Mouse (Mus musculus) hindbrain, embryonic 11.5 days (tissue): ENCODE results near the gene Son. TPM values are rescaled to one million over a fixed set of nuclear protein-coding genes. Genes with fewer than 3 reads are reported as not detected.

Experiments
- ATAC-seq: fragments of 200-750 bp; cut with Nextera tagmentation; 2 replicates; pipeline ENCODE4 v1.8.0; 2017; ENCODE audit warnings: mild to moderate bottlenecking, moderate TSS enrichment, moderate library complexity; ENCODE audit not compliant: low FRiP score
- DNase-seq: peaks from one replicate; pipeline ENCODE4 v3.0.0-alpha.2; 2015; ENCODE audit warnings: low spot score
- H3K27ac ChIP-seq: fragments of 300-500 bp; sonication (generic); 2 replicates; pipeline ENCODE4 v1.5.1; 2014; ENCODE audit warnings: mild to moderate bottlenecking, low read depth, low read length
- H3K27me3 ChIP-seq: fragments of 300-500 bp; sonication (generic); 2 replicates; pipeline ENCODE4 v1.6.1; 2014; ENCODE audit warnings: mild to moderate bottlenecking, low read length, moderate library complexity, mixed read lengths; ENCODE audit not compliant: control insufficient read depth, insufficient read depth
- H3K36me3 ChIP-seq: fragments of 300-500 bp; sonication (generic); 2 replicates; pipeline ENCODE4 v1.6.1; 2014; ENCODE audit warnings: mild to moderate bottlenecking, low read length, moderate library complexity, mixed read lengths; ENCODE audit not compliant: control insufficient read depth, insufficient read depth
- H3K4me1 ChIP-seq: fragments of 300-500 bp; sonication (generic); replicated peaks from 2 replicates; pipeline ENCODE4 v1.6.1; 2014; ENCODE audit warnings: low read length, mixed read lengths; ENCODE audit not compliant: control insufficient read depth, insufficient read depth
- H3K4me2 ChIP-seq: fragments of 300-500 bp; sonication (generic); replicated peaks from 2 replicates; pipeline ENCODE4 v1.6.1; 2014; ENCODE audit warnings: mild to moderate bottlenecking, low read depth, low read length
- H3K4me3 ChIP-seq: fragments of 300-500 bp; sonication (generic); 2 replicates; pipeline ENCODE4 v1.5.1; 2014; ENCODE audit warnings: low read depth, low read length
- H3K9ac ChIP-seq: fragments of 300-500 bp; sonication (generic); 2 replicates; pipeline ENCODE4 v1.6.1; 2014; ENCODE audit warnings: low read depth, low read length
- H3K9me3 ChIP-seq: fragments of 300-500 bp; sonication (generic); 2 replicates; pipeline ENCODE4 v1.6.1; 2016; ENCODE audit warnings: low read length; ENCODE audit not compliant: control insufficient read depth
- WGBS: fragments of 180-500 bp; shearing (Covaris S2); extraction: QIAGEN DNeasy Blood & Tissue Kit; methylation state at CpG from one replicate; pipeline ENCODE4 v1.1.7; 2014; 5-methylcytosine and 5-hydroxymethylcytosine counted together
- polyA plus RNA-seq: library from polyadenylated mRNA; unstranded; fragments of >200 nt; fragmentation: Nextera tagmentation; extraction: Ambion mirVana; gene quantifications from 2 replicates; pipeline ENCODE4 v1.2.1, GENCODE M21; 2014

Son gene
- polyA plus RNA-seq, 1 experiment from 2014 or later: 180 TPM

DNA sequence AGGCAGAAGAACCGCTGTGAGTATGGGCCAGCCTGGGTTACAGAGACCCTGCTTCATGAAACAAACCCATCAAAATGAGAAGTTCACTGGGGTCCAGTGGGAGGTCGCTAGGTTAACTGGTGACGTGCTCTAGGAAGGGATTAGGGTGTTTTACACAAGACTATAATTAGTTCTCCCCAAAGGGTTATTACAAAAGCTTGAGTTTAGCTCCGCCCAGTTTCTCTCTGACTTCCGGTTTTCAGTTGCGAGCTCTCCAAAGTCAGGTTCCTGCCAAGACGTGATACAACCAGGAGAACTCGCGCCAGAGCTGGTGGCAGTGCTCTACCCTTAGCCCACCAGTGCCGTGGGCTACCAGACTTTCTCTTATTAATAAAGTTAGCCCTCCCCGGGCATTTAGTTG lies 36.1 kb upstream of the Son start:
- no peak for ATAC-seq
- 73% methylated on average over 11 of the region's 11 CpGs for WGBS
- H3K9me3 ChIP-seq: no peaks in the 10 kb centered on the region
- H3K36me3 ChIP-seq: no peaks in the 10 kb centered on the region
- H3K4me3 ChIP-seq: no peak overlapping the region
- H3K4me2 ChIP-seq: no peak overlapping the region
- H3K27ac ChIP-seq: no peak overlapping the region
- H3K4me1 ChIP-seq: no peaks in the 10 kb centered on the region
- H3K27me3 ChIP-seq: no peaks in the 10 kb centered on the region
- DNase-seq: no peak
- no peak overlapping the region for H3K9ac ChIP-seq

DNA sequence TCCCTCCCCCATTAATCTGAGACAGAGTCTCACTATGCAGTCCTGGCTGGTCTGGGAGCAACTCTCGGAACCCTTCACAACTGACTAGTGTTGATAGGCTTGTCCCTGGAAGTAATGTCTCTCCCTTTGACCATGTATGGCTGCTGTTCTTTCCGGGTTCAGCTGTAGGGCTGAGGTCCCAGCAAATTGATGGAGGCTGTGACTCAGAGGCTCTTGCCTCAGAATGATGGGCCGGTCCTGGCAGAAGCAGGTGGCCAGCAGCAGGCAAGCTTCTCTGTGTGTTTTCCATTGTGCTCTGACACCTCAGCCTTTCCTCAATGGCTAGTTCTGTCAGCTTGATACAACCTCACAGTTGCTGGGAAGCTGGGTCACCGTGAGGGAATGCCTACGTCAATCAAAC lies 34.8 kb upstream of the Son start:
- no peak overlapping the region for H3K27ac ChIP-seq
- 69% methylated on average over 5 of the region's 5 CpGs for WGBS

DNA sequence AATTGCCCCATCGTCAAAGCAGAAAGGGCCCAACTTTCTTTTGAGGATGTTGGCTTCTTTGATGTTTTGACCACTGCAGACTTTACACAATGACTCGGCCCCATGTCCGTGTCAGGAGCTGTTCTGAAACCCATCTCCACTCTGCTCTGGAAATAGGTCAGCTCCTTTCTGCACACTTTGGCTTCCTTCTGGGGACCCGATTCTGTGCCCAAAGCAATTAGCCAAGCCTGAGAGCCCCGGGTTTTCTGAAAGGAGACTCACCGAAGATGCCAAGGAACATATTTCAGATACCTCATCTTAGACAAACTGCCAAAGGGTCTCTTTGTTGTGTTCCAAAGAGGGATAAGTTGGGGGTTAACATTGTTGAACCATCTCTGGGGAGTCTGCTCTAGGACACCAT lies 32.8 kb upstream of the Son start:
- WGBS: 90% methylated on average over 6 of the region's 6 CpGs
- ATAC-seq: no peak

More for the DNA sequence above, 34.8 kb upstream of the Son start:
- H3K4me1 ChIP-seq: no peaks in the 10 kb centered on the region
- no peak overlapping the region for H3K4me2 ChIP-seq
- H3K36me3 ChIP-seq: no peaks in the 10 kb centered on the region
- DNase-seq (no peak), ATAC-seq (no peak)
- no peak overlapping the region for H3K4me3 ChIP-seq
- H3K9me3 ChIP-seq: no peaks in the 10 kb centered on the region
- no peaks in the 10 kb centered on the region for H3K27me3 ChIP-seq
- no peak overlapping the region; the same call in 1 of the 2 replicates for H3K9ac ChIP-seq

DNA sequence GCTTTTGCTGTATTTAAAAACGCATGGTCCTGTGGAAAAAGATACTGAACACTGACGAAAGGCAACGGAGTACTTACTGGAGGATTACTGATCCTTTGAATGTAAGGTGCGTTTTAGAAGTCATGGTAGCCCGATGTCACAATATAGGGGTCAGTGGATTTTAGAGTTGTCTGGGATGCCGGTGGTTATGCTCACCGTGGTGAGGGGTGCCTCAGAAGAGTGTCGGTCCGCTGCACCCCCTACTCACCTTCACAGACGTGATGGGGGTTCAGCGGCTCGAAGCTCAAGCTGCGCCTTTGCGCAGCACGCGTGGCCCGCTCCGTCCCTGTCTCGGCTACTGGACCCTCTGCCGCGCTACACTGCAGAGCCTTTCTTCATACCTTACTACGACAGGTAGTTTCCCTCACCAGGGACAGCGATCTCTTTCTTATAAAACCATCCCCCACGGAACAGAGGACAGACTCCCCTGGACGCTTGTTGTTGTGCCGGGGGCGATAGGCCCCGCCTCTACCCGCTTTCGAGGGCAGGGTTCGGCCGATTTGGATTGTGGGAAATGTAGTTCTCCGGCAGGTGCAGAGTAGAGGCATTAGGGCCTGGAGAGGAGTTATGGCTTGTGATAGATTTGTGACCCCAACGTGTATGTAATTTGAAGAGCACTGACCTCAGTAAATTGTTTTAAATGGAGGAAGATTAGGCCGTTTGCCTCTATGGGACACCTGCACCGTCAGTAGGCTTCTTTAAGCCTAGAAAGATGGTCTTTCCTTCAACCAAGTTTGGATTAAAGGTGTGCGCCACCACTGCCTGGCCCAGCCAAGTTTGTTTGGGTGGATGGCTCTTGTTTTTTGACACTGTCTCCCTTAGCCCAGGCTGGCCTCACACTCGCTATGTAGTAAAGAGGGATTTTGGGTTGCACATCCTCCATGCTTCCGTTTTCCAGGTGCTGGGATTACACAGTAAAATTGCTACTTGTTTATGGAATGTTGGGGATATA lies 28.5 kb upstream of the Son start, which contains the start of gene Dnajc28:
Gene Dnajc28 (minus strand): TSS at position 516 of the 991 bp plus-strand sequence.
- Histone ChIP-seq H3K27ac (no peak within 1 kb of the TSS), H3K9ac (peak within 1 kb of the TSS; percentile 76), H3K9me3 (no peaks in the 10 kb centered on the region), H3K4me2 (peak within 1 kb of the TSS; percentile 76), H3K36me3 (peaks cover 4% of the 10 kb centered on the region; the same call in 1 of the 2 replicates), H3K4me3 (peak within 1 kb of the TSS; percentile 72), H3K4me1 (no peaks in the 10 kb centered on the region), H3K27me3 (0 out of 2 replicates have a peak, but pooled peaks cover 2% of the 10 kb centered on the region)
- peak; percentile 85 for DNase-seq
- WGBS: 11% methylated on average over 39 of the region's 39 CpGs
- ATAC-seq: peak; percentile 94

More for the DNA sequence above, 32.8 kb upstream of the Son start:
- H3K36me3 ChIP-seq: no peaks in the 10 kb centered on the region
- no peaks in the 10 kb centered on the region for H3K9me3 ChIP-seq
- no peak overlapping the region for H3K9ac ChIP-seq
- no peak overlapping the region for H3K27ac ChIP-seq
- 0 out of 2 replicates have a peak, but pooled peaks cover 2% of the 10 kb centered on the region for H3K27me3 ChIP-seq
- no peak for DNase-seq
- no peak overlapping the region for H3K4me2 ChIP-seq
- no peaks in the 10 kb centered on the region for H3K4me1 ChIP-seq
- no peak overlapping the region for H3K4me3 ChIP-seq

DNA sequence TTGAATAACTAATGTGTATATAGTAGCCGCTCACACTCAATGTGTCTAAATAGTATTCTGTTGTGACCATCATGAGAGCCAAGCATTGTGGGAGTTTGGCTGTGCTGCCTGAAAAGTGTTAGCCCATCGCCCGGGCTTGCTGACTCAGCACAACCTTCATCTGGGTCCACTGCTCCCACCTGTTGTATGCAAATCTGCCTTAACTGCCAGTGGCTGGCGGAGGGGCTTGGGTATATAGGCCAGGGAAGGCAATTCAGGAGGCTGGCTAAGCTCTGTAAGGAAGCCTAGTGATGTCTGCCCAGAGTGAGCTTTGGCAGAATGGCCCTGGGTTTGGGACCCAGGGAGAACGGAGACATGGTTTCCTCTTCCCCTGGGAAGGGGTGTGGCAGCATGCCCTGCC lies 27.1 kb upstream of the Son start:
- H3K4me1 ChIP-seq: no peaks in the 10 kb centered on the region
- ATAC-seq: no peak
- H3K4me2 ChIP-seq: no peak overlapping the region
- no peaks in the 10 kb centered on the region for H3K9me3 ChIP-seq
- peaks cover 4% of the 10 kb centered on the region; the same call in 1 of the 2 replicates for H3K36me3 ChIP-seq
- 0 out of 2 replicates have a peak, but pooled peaks cover 2% of the 10 kb centered on the region for H3K27me3 ChIP-seq
- 89% methylated on average over 5 of the region's 5 CpGs for WGBS
- H3K9ac ChIP-seq: no peak overlapping the region
- H3K4me3 ChIP-seq: no peak overlapping the region
- H3K27ac ChIP-seq: no peak overlapping the region
- DNase-seq: no peak

DNA sequence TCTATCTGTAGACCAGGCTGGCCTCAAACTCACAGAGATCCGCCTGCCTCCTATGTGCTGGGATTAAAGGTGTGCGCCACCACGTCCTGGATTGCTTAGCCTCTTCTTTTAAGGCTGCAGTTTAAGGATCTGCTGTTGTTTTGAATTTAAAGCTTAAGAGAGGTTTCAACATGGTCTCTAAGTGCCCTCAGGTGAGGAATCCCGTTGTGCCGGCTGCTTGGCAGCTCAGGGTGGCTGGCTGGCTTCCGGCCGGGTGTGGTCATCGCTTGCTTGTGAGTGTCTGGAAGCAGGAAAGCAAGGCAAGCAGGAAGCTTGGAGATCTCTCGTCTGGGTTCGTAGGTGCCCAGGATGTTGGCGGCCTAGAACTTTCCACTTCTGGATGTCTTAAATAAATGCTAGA lies 26.3 kb upstream of the Son start:
- Histone ChIP-seq H3K4me2 (no peak overlapping the region), H3K4me3 (no peak overlapping the region), H3K27ac (no peak overlapping the region), H3K4me1 (no peaks in the 10 kb centered on the region), H3K36me3 (peaks cover 4% of the 10 kb centered on the region; the same call in 1 of the 2 replicates), H3K27me3 (0 out of 2 replicates have a peak, but pooled peaks cover 2% of the 10 kb centered on the region), H3K9ac (no peak overlapping the region), H3K9me3 (no peaks in the 10 kb centered on the region)
- no peak for DNase-seq
- WGBS: 94% methylated on average over 11 of the region's 11 CpGs
- no peak for ATAC-seq

DNA sequence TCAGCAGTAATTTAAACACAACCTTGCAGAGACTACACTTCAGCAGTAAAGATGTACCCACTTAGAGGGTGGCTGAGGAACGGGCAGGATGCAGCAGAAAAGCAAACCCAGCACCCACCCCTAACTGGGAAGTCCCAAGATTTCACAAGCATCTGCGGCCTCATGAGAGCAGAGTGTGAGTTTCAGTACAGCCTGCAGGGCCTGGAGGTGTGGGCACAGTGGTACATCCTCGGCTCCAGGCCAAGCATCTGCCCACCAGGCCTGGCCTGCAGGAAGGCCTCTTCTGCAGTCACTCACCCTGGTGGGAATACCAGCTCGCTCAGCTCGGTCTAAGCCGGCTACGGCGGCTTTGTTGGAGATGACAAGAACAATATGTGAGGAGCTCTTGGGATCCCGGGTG lies 24.2 kb upstream of the Son start:
- H3K4me3 ChIP-seq: no peak overlapping the region

DNA sequence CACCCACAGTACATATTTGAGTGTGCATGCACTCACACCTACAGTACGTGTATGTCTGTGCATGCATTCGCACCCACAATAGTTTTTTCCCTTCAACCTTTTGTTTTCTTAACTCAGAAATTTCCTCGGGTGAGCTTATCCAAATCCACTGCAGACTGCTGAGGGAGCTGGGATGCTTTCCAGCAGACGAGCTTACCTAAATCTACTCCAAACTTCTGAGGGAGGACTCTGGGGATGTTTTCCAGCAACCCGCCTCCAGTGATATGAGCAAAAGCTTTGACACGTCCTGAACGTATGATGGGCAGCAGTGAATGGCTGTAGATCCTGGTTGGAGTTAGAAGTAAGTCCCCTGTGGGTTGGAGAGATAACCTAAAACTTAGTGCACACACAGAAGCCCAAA lies 19.5 kb upstream of the Son start:
- H3K27ac ChIP-seq: no peak overlapping the region
- H3K36me3 ChIP-seq: peaks cover 10% of the 10 kb centered on the region; the same call in 1 of the 2 replicates
- H3K27me3 ChIP-seq: no peaks in the 10 kb centered on the region
- ATAC-seq (no peak), DNase-seq (no peak)
- no peaks in the 10 kb centered on the region for H3K4me1 ChIP-seq
- 93% methylated on average over 7 of the region's 7 CpGs for WGBS
- H3K9me3 ChIP-seq: no peaks in the 10 kb centered on the region
- H3K9ac ChIP-seq: no peak overlapping the region
- H3K4me2 ChIP-seq: no peak overlapping the region
- no peak overlapping the region for H3K4me3 ChIP-seq

More for the DNA sequence above, 24.2 kb upstream of the Son start:
- no peak overlapping the region for H3K4me2 ChIP-seq
- H3K27ac ChIP-seq: no peak overlapping the region
- H3K4me1 ChIP-seq: no peaks in the 10 kb centered on the region
- H3K27me3 ChIP-seq: 0 out of 2 replicates have a peak, but pooled peaks cover under 1% of the 10 kb centered on the region
- no peak for DNase-seq
- no peak for ATAC-seq
- no peaks in the 10 kb centered on the region for H3K9me3 ChIP-seq
- H3K9ac ChIP-seq: no peak overlapping the region
- H3K36me3 ChIP-seq: peaks cover 8% of the 10 kb centered on the region
- 97% methylated on average over 9 of the region's 9 CpGs for WGBS
